Mouse (Mus musculus) ES-E14 (cell line): ENCODE data around the gene Fam120b. TPM values are rescaled to one million over a fixed set of nuclear protein-coding genes. Genes with fewer than 3 reads are reported as not detected.
A peak's percentile ranks its signal among the peaks of the same experiment; 100 is the strongest.

Experiments
- DNase-seq: peaks from one replicate; pipeline ENCODE4 v3.0.0-alpha.2; 2013; ENCODE audit warnings: low read depth, low spot score
- H3K27ac ChIP-seq: 2 replicates; pipeline ENCODE4 v1.5.1; 2012; ENCODE audit warnings: low read depth, mild to moderate bottlenecking, low read length, moderate library complexity, mixed read lengths; ENCODE audit not compliant: poor library complexity, insufficient read depth, severe bottlenecking
- H3K36me3 ChIP-seq: 2 replicates; pipeline ENCODE4 v1.6.1; 2012; ENCODE audit warnings: mild to moderate bottlenecking, low read length, moderate library complexity, mixed read lengths; ENCODE audit not compliant: control insufficient read depth, poor library complexity, insufficient read depth, severe bottlenecking
- H3K4me1 ChIP-seq, 2 experiments: fragments of 150-350 bp in 1 of 2; sonication (generic) in 1 of 2; 2 replicates each; pipeline ENCODE4 v1.6.1; 2012; ENCODE audit warnings: low read length in 2 of 2, mild to moderate bottlenecking in 1 of 2, mixed read lengths in 1 of 2; ENCODE audit not compliant: control insufficient read depth in 2 of 2, insufficient read depth in 2 of 2, poor library complexity in 1 of 2
- H3K4me3 ChIP-seq, 2 experiments: fragments of 150-350 bp in 1 of 2; sonication (generic) in 1 of 2; 2 replicates each; pipeline ENCODE4 v1.5.1; 2012; ENCODE audit warnings: low read length in 2 of 2, low read depth in 1 of 2, mild to moderate bottlenecking in 1 of 2, mixed read lengths in 1 of 2; ENCODE audit not compliant: insufficient read depth in 1 of 2, poor library complexity in 1 of 2, severe bottlenecking in 1 of 2
- H3K9ac ChIP-seq: 2 replicates; pipeline ENCODE4 v1.6.1; 2012; ENCODE audit warnings: low read depth, mild to moderate bottlenecking, low read length, mixed read lengths; ENCODE audit not compliant: poor library complexity, insufficient read depth, severe bottlenecking
- H3K9me3 ChIP-seq: fragments of 150-350 bp; sonication (generic); 2 replicates; pipeline ENCODE4 v1.6.1; 2012; ENCODE audit warnings: low read depth, mild to moderate bottlenecking, low read length; ENCODE audit not compliant: control insufficient read depth, insufficient read depth
- CHD2 ChIP-seq: IDR thresholded peaks from 2 replicates; pipeline ENCODE4 v1.6.1; 2014; ENCODE audit warnings: mild to moderate bottlenecking, low read depth, low read length, inconsistent platforms
- HCFC1 ChIP-seq: IDR thresholded peaks from 2 replicates; pipeline ENCODE4 v1.6.1; 2012; ENCODE audit warnings: low read length, inconsistent platforms, borderline replicate concordance; ENCODE audit not compliant: insufficient read depth
- MAFK ChIP-seq: IDR thresholded peaks from 2 replicates; pipeline ENCODE4 v1.6.1; 2014; ENCODE audit warnings: mild to moderate bottlenecking, low read depth, low read length, inconsistent platforms; ENCODE audit not compliant: insufficient read depth
- ZC3H11A ChIP-seq: IDR thresholded peaks from 2 replicates; pipeline ENCODE4 v1.6.1; 2012; ENCODE audit warnings: low read depth, mild to moderate bottlenecking, inconsistent platforms, low read length, borderline replicate concordance
- ZNF384 ChIP-seq: IDR thresholded peaks from 2 replicates; pipeline ENCODE4 v1.6.1; 2012; ENCODE audit warnings: low read depth, low read length, inconsistent platforms
- in situ Hi-C, 2 experiments: fragments of 600-800 bp; cut with MboI; formaldehyde crosslinking; loops; one replicate each; pipeline ENCODE4 v1.15.1; 2025; ENCODE audit warnings: low sequenced_read_pairs in 2 of 2, inconsistent platforms in 1 of 2; ENCODE audit not compliant: unreplicated experiment in 2 of 2
- total RNA-seq: library from RNA; depleted of rRNA; stranded (reverse); fragments of 300-350 nt; gene quantifications from 2 replicates; pipeline ENCODE4 v1.2.3, GENCODE M21; 2012

Gene Fam120b
- total RNA-seq, 1 experiment: 7.1 TPM

DNA sequence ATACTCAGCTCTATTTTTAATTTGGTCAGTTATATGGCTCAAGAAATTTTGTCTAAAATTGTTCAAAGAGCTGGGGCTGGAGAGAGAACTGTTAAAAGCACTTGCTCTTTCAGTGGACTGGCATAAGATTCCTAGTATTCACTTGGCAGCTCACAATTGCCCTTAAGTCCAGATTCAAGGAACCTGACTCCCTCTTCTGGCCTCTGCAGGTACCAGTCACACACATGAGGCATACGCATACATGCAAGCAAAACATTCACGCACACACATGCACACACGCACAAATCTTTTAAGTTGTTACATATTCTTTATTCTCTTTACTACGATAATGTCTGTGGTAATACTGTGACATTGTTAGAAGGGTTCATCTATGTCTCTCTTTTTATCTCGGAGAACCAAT, 12.6 kb upstream of the Fam120b start:
- H3K4me1 ChIP-seq: peaks cover 17% of the 10 kb centered on the region in 2 experiments
- no peaks in the 10 kb centered on the region for H3K36me3 ChIP-seq
- peak; percentile 41; the same call in 1 of the 2 replicates for TF ChIP-seq ZC3H11A
- no peak for TF ChIP-seq MAFK
- no peaks in the 10 kb centered on the region for H3K9me3 ChIP-seq
- in situ Hi-C loops: no loop called here
- H3K9ac ChIP-seq: no peak overlapping the region
- no peak overlapping the region for H3K27ac ChIP-seq
- H3K4me3 ChIP-seq: no peak overlapping the region
- no peak for DNase-seq

DNA sequence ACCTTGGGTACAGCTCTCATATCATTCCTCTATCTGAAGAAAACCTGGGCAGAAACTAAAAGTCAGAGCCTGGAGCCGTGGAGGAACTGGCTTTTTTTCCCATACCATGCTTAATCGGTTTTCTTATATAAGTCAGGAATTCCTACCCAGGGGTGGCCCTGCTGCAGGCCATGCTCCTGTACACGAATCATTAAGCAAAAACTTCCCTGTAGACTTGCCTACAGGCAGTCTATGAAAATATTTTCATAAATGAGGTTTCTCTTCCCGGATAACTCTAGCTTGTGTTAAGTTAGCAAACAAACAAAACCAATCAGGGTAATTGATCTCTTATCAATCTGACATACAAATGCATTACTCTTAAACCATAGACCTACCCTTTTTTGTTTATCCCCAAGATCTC, 7.1 kb upstream of the Fam120b start:
- Histone ChIP-seq H3K36me3 (no peaks in the 10 kb centered on the region), H3K27ac (no peak overlapping the region), H3K9me3 (no peaks in the 10 kb centered on the region), H3K9ac (no peak overlapping the region), H3K4me1 (no peaks in the 10 kb centered on the region), H3K4me3 (no peak overlapping the region)
- TF ChIP-seq CHD2 (no peak), ZC3H11A (no peak), MAFK (no peak), HCFC1 (no peak), ZNF384 (no peak)
- no peak for DNase-seq
- in situ Hi-C loops: no loop called here

DNA sequence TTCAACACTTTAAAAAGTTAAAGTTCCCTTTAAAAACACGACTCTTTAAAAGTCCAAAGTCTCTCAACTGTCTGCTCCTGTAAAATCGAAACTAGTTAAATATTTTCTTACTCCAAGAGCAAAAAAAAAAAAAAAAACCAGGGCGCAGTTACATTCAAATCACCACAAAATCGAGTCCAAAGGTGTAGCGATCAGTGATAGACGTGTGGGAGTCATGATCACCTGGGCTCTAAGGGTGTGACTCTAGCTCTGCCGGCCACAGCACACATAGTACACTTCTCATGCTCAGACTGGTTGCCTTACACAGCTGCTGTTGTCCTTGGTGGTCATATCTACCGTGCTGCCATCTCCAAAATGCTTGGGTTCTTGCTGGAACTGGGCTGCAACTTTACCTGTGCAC, 6.6 kb upstream of the Fam120b start:
- H3K27ac ChIP-seq: no peak overlapping the region
- H3K9me3 ChIP-seq: no peaks in the 10 kb centered on the region
- H3K36me3 ChIP-seq: no peaks in the 10 kb centered on the region
- no peak overlapping the region for H3K4me3 ChIP-seq
- in situ Hi-C loops: no loop called here
- H3K4me1 ChIP-seq: no peaks in the 10 kb centered on the region
- no peak for TF ChIP-seq ZNF384
- TF ChIP-seq ZC3H11A: no peak
- TF ChIP-seq HCFC1: no peak
- no peak for TF ChIP-seq MAFK
- no peak for TF ChIP-seq CHD2
- no peak for DNase-seq
- no peak overlapping the region for H3K9ac ChIP-seq

DNA sequence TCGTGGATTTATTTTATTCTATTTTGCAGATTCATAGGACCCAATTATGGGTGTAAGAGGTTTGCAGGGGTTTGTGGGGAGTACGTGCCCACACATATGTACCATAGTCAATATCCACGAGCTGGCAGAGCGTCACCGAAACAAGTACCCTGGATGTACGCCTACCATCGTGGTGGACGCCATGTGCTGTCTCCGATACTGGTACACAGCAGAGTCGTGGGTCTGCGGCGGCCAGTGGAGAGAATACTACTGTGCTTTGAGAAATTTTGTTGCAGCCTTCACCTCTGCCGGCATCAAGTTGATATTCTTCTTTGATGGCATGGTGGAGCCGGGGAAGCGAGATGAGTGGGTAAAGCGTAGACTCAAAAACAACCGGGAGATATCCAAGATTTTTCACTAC, 5.7 kb downstream of the Fam120b start:
- TF ChIP-seq ZC3H11A: no peak
- no peak for TF ChIP-seq MAFK
- no peak for TF ChIP-seq CHD2
- TF ChIP-seq HCFC1: no peak
- Histone ChIP-seq H3K4me1 (0 out of 4 replicates have a peak, but pooled peaks cover 0 to 3% of the 10 kb centered on the region in 2 experiments), H3K9ac (no peak overlapping the region), H3K27ac (no peak overlapping the region), H3K36me3 (peaks cover 4% of the 10 kb centered on the region; the same call in 1 of the 2 replicates), H3K9me3 (no peaks in the 10 kb centered on the region), H3K4me3 (no peak overlapping the region)
- in situ Hi-C loops: no loop called here
- no peak for DNase-seq

DNA sequence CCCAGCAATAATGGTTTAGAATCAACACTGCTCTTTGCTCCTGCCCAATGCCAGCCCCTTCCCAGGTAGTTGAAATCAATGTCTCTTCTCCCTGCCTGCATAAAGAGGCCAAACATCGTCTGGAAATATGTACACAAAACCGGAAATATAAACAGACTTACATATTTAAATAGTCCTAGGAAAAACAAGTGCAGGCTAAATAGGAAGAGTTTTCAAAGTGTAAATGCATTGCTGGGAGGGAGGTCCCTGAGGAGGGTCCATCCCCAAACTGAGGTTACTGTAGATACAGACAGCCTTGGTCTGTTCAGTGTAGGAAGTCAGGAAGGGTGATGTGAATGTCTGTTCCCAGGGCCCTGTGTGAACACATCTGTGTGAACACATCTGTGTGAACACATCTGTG, 10.6 kb downstream of the Fam120b start:
- H3K27ac ChIP-seq: no peak overlapping the region
- H3K4me3 ChIP-seq: no peak overlapping the region
- DNase-seq: no peak
- peaks cover 4% of the 10 kb centered on the region; the same call in 1 of the 2 replicates for H3K36me3 ChIP-seq
- no peak for TF ChIP-seq CHD2
- no peak for TF ChIP-seq HCFC1
- no peak for TF ChIP-seq ZNF384
- TF ChIP-seq ZC3H11A: no peak
- no peak for TF ChIP-seq MAFK
- H3K9ac ChIP-seq: no peak overlapping the region
- no peaks in the 10 kb centered on the region; a peak in 1 of 4 replicates for H3K4me1 ChIP-seq
- in situ Hi-C loops: no loop called here
- H3K9me3 ChIP-seq: no peaks in the 10 kb centered on the region
